Mouse (Mus musculus): ENCODE results near the gene Exosc5. TPM values are rescaled to one million over a fixed set of nuclear protein-coding genes. Genes with fewer than 3 reads are reported as not detected.

Gene Exosc5
- polyA plus RNA-seq, 2 experiments: 63.0 to 64.9 TPM

DNA sequence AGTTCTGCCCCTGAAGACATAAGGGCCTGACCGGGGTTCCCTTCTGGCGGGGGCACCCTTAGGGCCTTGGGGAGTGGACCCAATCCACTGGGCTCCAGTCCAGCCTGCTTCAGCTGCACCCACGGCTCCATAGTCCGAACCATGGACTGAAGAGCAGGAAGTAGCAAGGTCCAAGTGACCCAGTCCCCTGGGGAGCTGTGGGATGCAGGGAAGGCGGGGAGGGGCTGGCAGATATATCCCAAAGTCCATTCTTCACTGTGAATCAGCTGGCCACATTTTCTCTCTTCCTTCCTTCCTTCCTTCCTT, 43.3 kb upstream of the Exosc5 start, which contains the start of gene Erich4:
TSS of gene Erich4 (minus strand) at position 187 of the 306 bp plus-strand sequence.
- H3K4me2 ChIP-seq (replicated peaks; ENCODE audit: low read depth, low read length, severe bottlenecking): no peak within 1 kb of the TSS
- ATAC-seq (ENCODE audit: low FRiP score, low read depth) (no peak), DNase-seq (ENCODE audit: low spot score) (no peak)
- no peak within 1 kb of the TSS for H3K9ac ChIP-seq (ENCODE audit: low read depth, low read length, severe bottlenecking)
- H3K4me3 ChIP-seq (replicated peaks; ENCODE audit: low read length): no peak within 1 kb of the TSS
- no peaks in the 10 kb centered on the region for H3K27me3 ChIP-seq (ENCODE audit: control insufficient read depth, insufficient read depth, low read length)
- H3K27ac ChIP-seq (replicated peaks; ENCODE audit: low read depth, low read length): no peak within 1 kb of the TSS
- H3K36me3 ChIP-seq (ENCODE audit: control insufficient read depth, insufficient read depth, low read length): no peaks in the 10 kb centered on the region
- TF ChIP-seq POLR2A (IDR thresholded peaks at IDR 0.05; ENCODE audit: borderline replicate concordance, extremely low read depth, insufficient read depth, insufficient read length): no peak
- WGBS: 74% methylated on average over 5 of the region's 5 CpGs
- no peaks in the 10 kb centered on the region for H3K9me3 ChIP-seq (ENCODE audit: control insufficient read depth, low read length)
- 0 out of 2 replicates have a peak, but pooled peaks cover 5% of the 10 kb centered on the region for H3K4me1 ChIP-seq (ENCODE audit: control insufficient read depth, insufficient read depth, low read length)

DNA sequence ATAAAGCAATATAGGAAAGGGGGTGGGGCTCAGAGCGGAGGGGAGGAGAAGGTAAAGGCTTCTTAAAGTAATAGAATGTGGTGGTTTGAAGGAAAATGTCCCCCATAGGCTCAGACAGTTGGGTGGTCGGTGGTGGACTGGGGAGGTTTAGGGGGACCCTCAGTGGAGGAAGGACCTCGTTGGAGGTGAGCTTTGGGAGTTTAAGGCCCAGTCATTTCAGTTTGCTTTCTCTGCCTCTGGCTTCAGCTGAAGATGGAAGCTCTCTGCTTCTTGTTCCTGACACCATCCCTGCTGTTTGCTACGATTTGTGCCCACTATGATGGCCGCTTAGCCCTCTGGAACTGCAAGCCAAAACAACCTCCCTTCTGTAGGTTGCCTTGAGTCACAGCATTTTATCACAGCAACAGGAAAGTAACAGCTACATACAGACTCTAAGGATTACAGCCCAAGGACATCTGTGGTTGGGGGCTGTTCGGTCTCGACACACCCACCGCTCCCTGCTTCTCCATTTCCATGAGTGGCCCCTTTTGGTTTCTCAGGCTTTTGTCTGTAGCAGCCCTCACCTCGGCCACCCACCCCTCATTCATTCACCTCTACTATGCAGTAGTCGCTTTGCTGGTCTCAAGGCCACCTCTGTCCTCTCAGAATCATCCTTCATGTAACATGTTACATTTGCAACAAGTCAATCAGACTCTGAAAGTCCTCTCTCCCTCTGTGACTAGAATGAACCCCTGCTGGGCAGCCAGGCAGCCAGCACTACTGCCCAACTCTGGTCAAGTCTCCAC, 41.4 kb upstream of the Exosc5 start:
- Histone ChIP-seq H3K9ac (ENCODE audit: low read depth, low read length, severe bottlenecking) (no peak overlapping the region), H3K4me3 (replicated peaks; ENCODE audit: low read length) (no peak overlapping the region), H3K4me2 (replicated peaks; ENCODE audit: low read depth, low read length, severe bottlenecking) (no peak overlapping the region), H3K27ac (replicated peaks; ENCODE audit: low read depth, low read length) (no peak overlapping the region), H3K9me3 (ENCODE audit: control insufficient read depth, low read length) (no peaks in the 10 kb centered on the region), H3K4me1 (ENCODE audit: control insufficient read depth, insufficient read depth, low read length) (0 out of 2 replicates have a peak, but pooled peaks cover 5% of the 10 kb centered on the region), H3K27me3 (ENCODE audit: control insufficient read depth, insufficient read depth, low read length) (no peaks in the 10 kb centered on the region), H3K36me3 (ENCODE audit: control insufficient read depth, insufficient read depth, low read length) (peaks cover 10% of the 10 kb centered on the region)
- 75% methylated on average over 10 of the region's 10 CpGs for WGBS
- no peak for TF ChIP-seq POLR2A (IDR thresholded peaks at IDR 0.05; ENCODE audit: borderline replicate concordance, extremely low read depth, insufficient read depth, insufficient read length)
- no peak for ATAC-seq (ENCODE audit: low FRiP score, low read depth)
- DNase-seq (ENCODE audit: low spot score): no peak

DNA sequence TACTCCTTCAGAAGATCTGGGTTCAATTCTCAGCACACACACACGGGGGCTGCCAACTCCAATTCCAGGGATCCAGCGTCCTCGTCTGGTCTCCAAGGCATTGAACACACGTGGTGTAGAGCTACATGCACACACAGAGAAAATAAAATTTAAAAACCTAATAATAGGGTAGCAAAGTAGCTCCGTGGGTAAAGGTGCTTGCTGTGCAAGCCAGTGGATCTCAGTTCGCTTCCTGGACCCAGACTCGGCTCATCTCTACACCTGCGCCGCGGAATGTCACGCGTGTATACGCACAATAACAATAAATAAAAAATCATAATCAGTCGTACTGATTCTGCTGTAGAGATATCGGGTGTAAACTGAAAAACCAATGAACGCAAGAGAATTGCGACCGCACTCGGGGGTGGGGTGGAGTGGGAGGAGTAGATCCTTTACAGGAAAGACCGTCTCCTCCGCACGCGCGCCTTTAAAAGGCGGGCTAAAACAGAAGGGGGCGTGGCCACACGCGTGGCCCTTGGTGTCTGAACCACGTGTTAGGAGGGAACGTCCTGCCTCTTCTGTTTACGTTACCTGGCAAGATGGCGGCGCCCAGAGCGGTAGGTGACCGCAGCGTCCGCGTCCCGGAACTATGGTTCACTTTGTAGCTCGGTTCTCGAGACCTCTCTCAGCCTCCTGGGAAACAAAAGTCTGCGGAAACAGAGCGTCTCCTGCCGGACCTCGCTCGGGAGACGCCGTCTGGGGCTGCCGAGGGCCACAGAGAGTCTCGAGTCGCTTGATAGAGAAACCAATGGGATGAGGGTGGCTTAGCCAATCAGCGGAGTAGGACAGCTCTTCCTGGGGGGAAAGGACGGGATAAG, 39.9 kb upstream of the Exosc5 start, which contains the start of gene Dmac2:
TSS of gene Dmac2 (plus strand) at position 550 of the 857 bp plus-strand sequence.
- no peak for TF ChIP-seq POLR2A (IDR thresholded peaks at IDR 0.05; ENCODE audit: borderline replicate concordance, extremely low read depth, insufficient read depth, insufficient read length)
- H3K27ac ChIP-seq (replicated peaks; ENCODE audit: low read depth, low read length): no peak within 1 kb of the TSS

DNA sequence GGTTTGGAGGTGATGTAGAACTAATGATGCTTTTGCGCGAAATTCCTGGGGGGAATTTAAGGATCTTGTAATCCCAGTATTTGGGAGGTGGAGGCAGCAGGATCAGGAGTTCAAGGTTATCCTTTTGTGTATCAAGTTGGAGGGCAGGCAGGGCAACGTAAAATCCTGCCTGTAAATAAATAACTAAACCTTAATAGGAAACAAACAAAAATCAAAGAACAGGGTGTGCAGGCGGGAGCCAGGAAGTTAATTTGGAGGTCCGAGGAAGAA, 39.3 kb upstream of the Exosc5 start:
- ATAC-seq (ENCODE audit: low FRiP score, low read depth) (no peak), DNase-seq (ENCODE audit: low spot score) (no peak)
- WGBS: 12% methylated on average over 5 of the region's 5 CpGs
- H3K36me3 ChIP-seq (ENCODE audit: control insufficient read depth, insufficient read depth, low read length): peaks cover 26% of the 10 kb centered on the region
- no peaks in the 10 kb centered on the region for H3K9me3 ChIP-seq (ENCODE audit: control insufficient read depth, low read length)
- no peak overlapping the region for H3K27ac ChIP-seq (replicated peaks; ENCODE audit: low read depth, low read length)
- 0 out of 2 replicates have a peak, but pooled peaks cover 5% of the 10 kb centered on the region for H3K4me1 ChIP-seq (ENCODE audit: control insufficient read depth, insufficient read depth, low read length)
- peak overlapping the region; percentile 68 for H3K4me3 ChIP-seq (replicated peaks; ENCODE audit: low read length)
- H3K4me2 ChIP-seq (replicated peaks; ENCODE audit: low read depth, low read length, severe bottlenecking): peak overlapping the region; percentile 67
- H3K27me3 ChIP-seq (ENCODE audit: control insufficient read depth, insufficient read depth, low read length): no peaks in the 10 kb centered on the region
- no peak for TF ChIP-seq POLR2A (IDR thresholded peaks at IDR 0.05; ENCODE audit: borderline replicate concordance, extremely low read depth, insufficient read depth, insufficient read length)
- H3K9ac ChIP-seq (ENCODE audit: low read depth, low read length, severe bottlenecking): peak overlapping the region; percentile 62

More for the DNA sequence above, 39.9 kb upstream of the Exosc5 start, which contains the start of gene Dmac2:
- peak within 1 kb of the TSS; percentile 62 for H3K9ac ChIP-seq (ENCODE audit: low read depth, low read length, severe bottlenecking)
- peak within 1 kb of the TSS; percentile 68 for H3K4me3 ChIP-seq (replicated peaks; ENCODE audit: low read length)
- WGBS: under 1% methylated on average over 53 of the region's 53 CpGs
- no peaks in the 10 kb centered on the region for H3K27me3 ChIP-seq (ENCODE audit: control insufficient read depth, insufficient read depth, low read length)
- peaks cover 22% of the 10 kb centered on the region for H3K36me3 ChIP-seq (ENCODE audit: control insufficient read depth, insufficient read depth, low read length)
- H3K4me1 ChIP-seq (ENCODE audit: control insufficient read depth, insufficient read depth, low read length): 0 out of 2 replicates have a peak, but pooled peaks cover 5% of the 10 kb centered on the region
- peak within 1 kb of the TSS; percentile 67 for H3K4me2 ChIP-seq (replicated peaks; ENCODE audit: low read depth, low read length, severe bottlenecking)
- peak; percentile 92 for DNase-seq (ENCODE audit: low spot score)
- ATAC-seq (ENCODE audit: low FRiP score, low read depth): peak; percentile 94
- no peaks in the 10 kb centered on the region for H3K9me3 ChIP-seq (ENCODE audit: control insufficient read depth, low read length)

DNA sequence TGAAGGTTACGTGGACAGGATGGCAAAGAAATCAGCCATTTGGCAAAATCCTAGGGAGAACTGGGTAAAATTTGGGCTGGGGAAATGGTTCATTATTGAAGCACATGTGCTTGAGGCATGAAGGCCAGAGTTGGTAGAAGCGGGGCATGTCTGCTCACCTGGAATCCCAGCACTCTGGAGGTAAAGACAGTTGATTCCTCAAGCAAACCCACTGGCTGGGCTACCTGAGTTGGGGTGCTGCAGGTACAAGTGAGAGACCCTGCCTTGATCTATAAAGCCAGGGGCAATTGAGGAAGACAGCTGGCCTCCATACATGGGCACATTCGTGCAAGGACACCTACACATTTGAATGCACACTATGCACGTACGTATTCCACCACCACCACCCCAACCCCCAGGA, 38.9 kb upstream of the Exosc5 start:
- WGBS: 94% methylated on average over 5 of the region's 5 CpGs
- Histone ChIP-seq H3K36me3 (ENCODE audit: control insufficient read depth, insufficient read depth, low read length) (peaks cover 30% of the 10 kb centered on the region), H3K4me1 (ENCODE audit: control insufficient read depth, insufficient read depth, low read length) (0 out of 2 replicates have a peak, but pooled peaks cover 5% of the 10 kb centered on the region), H3K9ac (ENCODE audit: low read depth, low read length, severe bottlenecking) (no peak overlapping the region), H3K27me3 (ENCODE audit: control insufficient read depth, insufficient read depth, low read length) (no peaks in the 10 kb centered on the region), H3K4me2 (replicated peaks; ENCODE audit: low read depth, low read length, severe bottlenecking) (peak overlapping the region; percentile 67), H3K27ac (replicated peaks; ENCODE audit: low read depth, low read length) (no peak overlapping the region), H3K4me3 (replicated peaks; ENCODE audit: low read length) (peak overlapping the region; percentile 68), H3K9me3 (ENCODE audit: control insufficient read depth, low read length) (no peaks in the 10 kb centered on the region)
- DNase-seq (ENCODE audit: low spot score) (no peak), ATAC-seq (ENCODE audit: low FRiP score, low read depth) (no peak)
- TF ChIP-seq POLR2A (IDR thresholded peaks at IDR 0.05; ENCODE audit: borderline replicate concordance, extremely low read depth, insufficient read depth, insufficient read length): no peak

Data from limb, embryonic 14.5 days (tissue).